8 mouse cellular contexts compared by ENCODE assay signal in genomic region chr11:70219873-70220272, GRCm38 (mm10). TPM values are rescaled to one million over a fixed set of nuclear protein-coding genes. Genes with fewer than 3 reads are reported as not detected.
DNase-seq lines count a peak whose midpoint lies in the region; ATAC-seq and TF ChIP-seq lines count a peak whose summit lies in the region.

No protein-coding gene starts in this region.

- H3K27ac ChIP-seq in kidney, embryonic 14.5 days (ENCODE audit: low read depth, low read length): no peak overlapping the region
- H3K27ac ChIP-seq in bone marrow macrophage, adult 2 months (ENCODE audit: insufficient read depth, low read depth, low read length): no peak overlapping the region
- peak overlapping the region; percentile 95 for H3K27ac ChIP-seq in hindbrain, embryonic 13.5 days
- H3K27ac ChIP-seq in midbrain, embryonic 13.5 days: peak overlapping the region; percentile 85

- H3K4me3 ChIP-seq in kidney, embryonic 14.5 days (ENCODE audit: low read length): peak overlapping the region; percentile 48
- H3K4me3 ChIP-seq in bone marrow macrophage, adult 2 months (ENCODE audit: insufficient read depth, low read length): peak overlapping the region; percentile 91
- peak overlapping the region; percentile 64 for H3K4me3 ChIP-seq in hindbrain, embryonic 13.5 days
- peak overlapping the region; percentile 52 for H3K4me3 ChIP-seq in midbrain, embryonic 13.5 days (replicated peaks)

- DNase-seq in kidney, adult 11 months: no peak
- no peak for DNase-seq in adipocyte (ENCODE audit: low spot score)
- DNase-seq in embryo, embryonic 10 days (ENCODE audit: low spot score): no peak
- no peak for DNase-seq in adrenal gland, postnatal 36 days

- ATAC-seq in kidney, embryonic 14.5 days (ENCODE audit: low FRiP score, low TSS enrichment): no peak
- no peak for ATAC-seq in hindbrain, embryonic 13.5 days (ENCODE audit: low FRiP score)
- no peak for ATAC-seq in midbrain, embryonic 13.5 days

- peaks cover 26% of the 10 kb centered on the region for H3K27me3 ChIP-seq in kidney, embryonic 14.5 days (ENCODE audit: control insufficient read depth, insufficient read depth, low read length)
- H3K27me3 ChIP-seq in hindbrain, embryonic 13.5 days: peaks cover 42% of the 10 kb centered on the region
- peaks cover 42% of the 10 kb centered on the region for H3K27me3 ChIP-seq in midbrain, embryonic 13.5 days

- no peak for TF ChIP-seq CTCF in bone marrow macrophage, adult 2 months (IDR thresholded peaks at IDR 0.05; ENCODE audit: low read depth, low read length)

- peak overlapping the region; percentile 79; the same call in 1 of the 2 replicates for H3K9ac ChIP-seq in kidney, embryonic 14.5 days (ENCODE audit: low read depth, low read length)
- H3K9ac ChIP-seq in hindbrain, embryonic 13.5 days: peak overlapping the region; percentile 89
- peak overlapping the region; percentile 90 for H3K9ac ChIP-seq in midbrain, embryonic 13.5 days (replicated peaks)

- H3K36me3 ChIP-seq in kidney, embryonic 14.5 days (ENCODE audit: control insufficient read depth, insufficient read depth, low read length): no peaks in the 10 kb centered on the region
- peaks cover 10% of the 10 kb centered on the region for H3K36me3 ChIP-seq in hindbrain, embryonic 13.5 days
- H3K36me3 ChIP-seq in midbrain, embryonic 13.5 days: peaks cover 17% of the 10 kb centered on the region

- no peak for TF ChIP-seq POLR2A in bone marrow macrophage, adult 2 months (IDR thresholded peaks at IDR 0.05; ENCODE audit: borderline replicate concordance, low read depth, low read length)

- peaks cover 8% of the 10 kb centered on the region; the same call in 1 of the 2 replicates for H3K4me1 ChIP-seq in kidney, embryonic 14.5 days (ENCODE audit: control insufficient read depth, insufficient read depth, low read length)
- peaks cover 30% of the 10 kb centered on the region for H3K4me1 ChIP-seq in bone marrow macrophage, adult 2 months (ENCODE audit: control insufficient read depth, insufficient read depth, low read length)
- peaks cover 44% of the 10 kb centered on the region for H3K4me1 ChIP-seq in hindbrain, embryonic 13.5 days (replicated peaks)
- H3K4me1 ChIP-seq in midbrain, embryonic 13.5 days (replicated peaks): peaks cover 43% of the 10 kb centered on the region

- 60% methylated on average over 7 of the region's 7 CpGs for whole genome bisulfite sequencing in kidney, embryonic 14.5 days
- whole genome bisulfite sequencing in hindbrain, embryonic 13.5 days: 58% methylated on average over 7 of the region's 7 CpGs
- 58% methylated on average over 7 of the region's 7 CpGs for WGBS in midbrain, embryonic 13.5 days

- H3K4me2 ChIP-seq in kidney, embryonic 14.5 days (replicated peaks; ENCODE audit: low read depth, low read length): peak overlapping the region; percentile 90
- peak overlapping the region; percentile 92 for H3K4me2 ChIP-seq in hindbrain, embryonic 13.5 days
- H3K4me2 ChIP-seq in midbrain, embryonic 13.5 days (replicated peaks): peak overlapping the region; percentile 90

- H3K9me3 ChIP-seq in kidney, embryonic 14.5 days (ENCODE audit: control insufficient read depth, low read length): no peaks in the 10 kb centered on the region
- H3K9me3 ChIP-seq in hindbrain, embryonic 13.5 days: no peaks in the 10 kb centered on the region
- H3K9me3 ChIP-seq in midbrain, embryonic 13.5 days: no peaks in the 10 kb centered on the region

RNA-seq across cellular contexts. Expression of gene Slc16a13, which starts 1.0 kb away (rescaled TPM):
- polyA plus RNA-seq in kidney, embryonic 14.5 days (2014; fragmentation: Nextera tagmentation; extraction: Ambion mirVana): 8.4 and 14.2 TPM in 2 replicates
- polyA plus RNA-seq in bone marrow macrophage, adult 2 months (2012; ENCODE audit: insufficient read depth, insufficient read length, missing spikeins): 6.1 and 8.5 TPM in 2 replicates
- polyA plus RNA-seq in hindbrain, embryonic 13.5 days (2015; fragmentation: Nextera tagmentation; extraction: Ambion mirVana): 16.1 and 18.1 TPM in 2 replicates
- polyA plus RNA-seq in midbrain, embryonic 13.5 days (2015; fragmentation: Nextera tagmentation; extraction: Ambion mirVana): 17.7 and 18.7 TPM in 2 replicates
- total RNA-seq in adrenal gland, postnatal 36 days (2021): 1 to 10 TPM; 2.7 to 3.0 TPM

RNA-seq across cellular contexts. Expression of gene Slc16a11, which starts 7.3 kb away (rescaled TPM):
- 3.0 and 3.5 TPM in 2 replicates for polyA plus RNA-seq in kidney, embryonic 14.5 days (2014; fragmentation: Nextera tagmentation; extraction: Ambion mirVana)
- not detected in 2 replicates for polyA plus RNA-seq in bone marrow macrophage, adult 2 months (2012; ENCODE audit: insufficient read depth, insufficient read length, missing spikeins)
- polyA plus RNA-seq in hindbrain, embryonic 13.5 days (2015; fragmentation: Nextera tagmentation; extraction: Ambion mirVana): 3.1 and 4.6 TPM in 2 replicates
- 1.9 and 2.4 TPM in 2 replicates for polyA plus RNA-seq in midbrain, embryonic 13.5 days (2015; fragmentation: Nextera tagmentation; extraction: Ambion mirVana)
- total RNA-seq in adrenal gland, postnatal 36 days (2021): under 1 TPM in 1 of 2 experiments, not detected in 1; 0.23 TPM

RNA-seq across cellular contexts. Expression of gene Bcl6b, which starts 9.7 kb away (rescaled TPM):
- polyA plus RNA-seq in kidney, embryonic 14.5 days (2014; fragmentation: Nextera tagmentation; extraction: Ambion mirVana): 19.2 and 20.0 TPM in 2 replicates
- 0.32 and 0.70 TPM in 2 replicates for polyA plus RNA-seq in bone marrow macrophage, adult 2 months (2012; ENCODE audit: insufficient read depth, insufficient read length, missing spikeins)
- 5.0 and 5.5 TPM in 2 replicates for polyA plus RNA-seq in hindbrain, embryonic 13.5 days (2015; fragmentation: Nextera tagmentation; extraction: Ambion mirVana)
- polyA plus RNA-seq in midbrain, embryonic 13.5 days (2015; fragmentation: Nextera tagmentation; extraction: Ambion mirVana): 3.9 and 4.3 TPM in 2 replicates
- total RNA-seq in adrenal gland, postnatal 36 days (2021): 10 to 100 TPM; 10.7 to 18.9 TPM

RNA-seq across cellular contexts. Expression of gene 0610010K14Rik, which starts 17.8 kb away (rescaled TPM):
- 180 and 243 TPM in 2 replicates for polyA plus RNA-seq in kidney, embryonic 14.5 days (2014; fragmentation: Nextera tagmentation; extraction: Ambion mirVana)
- polyA plus RNA-seq in bone marrow macrophage, adult 2 months (2012; ENCODE audit: insufficient read depth, insufficient read length, missing spikeins): 49.9 and 53.0 TPM in 2 replicates
- 193 and 201 TPM in 2 replicates for polyA plus RNA-seq in hindbrain, embryonic 13.5 days (2015; fragmentation: Nextera tagmentation; extraction: Ambion mirVana)
- 193 and 201 TPM in 2 replicates for polyA plus RNA-seq in midbrain, embryonic 13.5 days (2015; fragmentation: Nextera tagmentation; extraction: Ambion mirVana)
- total RNA-seq in adrenal gland, postnatal 36 days (2021): 10 to 100 TPM; 38.6 to 61.4 TPM

RNA-seq across cellular contexts. Expression of gene Gm21988, which starts 19.8 kb away (rescaled TPM):
- polyA plus RNA-seq in kidney, embryonic 14.5 days (2014; fragmentation: Nextera tagmentation; extraction: Ambion mirVana): 7.8 and 10.5 TPM in 2 replicates
- 3.3 and 4.8 TPM in 2 replicates for polyA plus RNA-seq in bone marrow macrophage, adult 2 months (2012; ENCODE audit: insufficient read depth, insufficient read length, missing spikeins)
- polyA plus RNA-seq in hindbrain, embryonic 13.5 days (2015; fragmentation: Nextera tagmentation; extraction: Ambion mirVana): 12.4 and 14.7 TPM in 2 replicates
- 15.0 and 15.8 TPM in 2 replicates for polyA plus RNA-seq in midbrain, embryonic 13.5 days (2015; fragmentation: Nextera tagmentation; extraction: Ambion mirVana)
- total RNA-seq in adrenal gland, postnatal 36 days (2021): 1 to 10 TPM; 4.9 to 7.3 TPM

Comparison
In these comparisons a context has a peak if more than half of its experiments do, and no peak if none do; other contexts are left out.
1. H3K27ac ChIP-seq: peak in hindbrain, embryonic 13.5 days (single experiment) and midbrain, embryonic 13.5 days (single experiment); none in kidney, embryonic 14.5 days (single experiment) and bone marrow macrophage, adult 2 months (single experiment).
2. Peak in every context shown above with its lines, with median percentiles within 50 percentile points of each other: H3K4me2 ChIP-seq, H3K4me3 ChIP-seq and H3K9ac ChIP-seq.